Mouse (Mus musculus): ENCODE results near the gene Cacna2d1. TPM values are rescaled to one million over a fixed set of nuclear protein-coding genes. Genes with fewer than 3 reads are reported as not detected.

Cacna2d1 gene
- polyA plus RNA-seq, 1 experiment from 2014 or later, result 32.8 TPM

DNA sequence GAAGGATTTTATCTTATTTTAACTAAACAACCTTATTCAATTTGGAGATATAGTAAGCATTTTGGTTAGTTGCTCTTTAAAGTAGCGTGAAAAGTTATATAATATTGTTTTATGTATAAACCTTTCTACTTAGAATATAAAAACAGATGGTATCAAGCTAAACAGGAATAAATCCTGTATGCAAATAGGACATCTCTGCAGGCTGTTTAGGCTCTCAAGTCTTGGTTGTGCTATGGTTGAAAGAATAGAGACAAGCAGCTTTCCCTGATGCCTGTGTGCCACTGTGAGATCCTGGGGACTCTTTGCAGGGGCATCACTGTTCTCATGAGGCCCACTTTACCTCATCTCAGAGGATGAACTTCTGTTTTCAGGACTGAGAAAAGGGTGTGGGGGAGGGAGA lies 179.4 kb downstream of the Cacna2d1 start:
- Histone ChIP-seq H3K9ac (replicated peaks) (no peak overlapping the region), H3K4me1 (no peaks in the 10 kb centered on the region), H3K27me3 (replicated peaks) (no peaks in the 10 kb centered on the region), H3K9me3 (replicated peaks) (no peaks in the 10 kb centered on the region), H3K4me2 (no peak overlapping the region), H3K4me3 (replicated peaks) (no peak overlapping the region), H3K27ac (replicated peaks) (no peak overlapping the region), H3K36me3 (no peaks in the 10 kb centered on the region)
- no peak for ATAC-seq (ENCODE audit: low FRiP score)
- 81% methylated on average over 1 of the region's 1 CpGs for WGBS

- Histone ChIP-seq H3K4me2 (no peak overlapping the region), H3K27me3 (replicated peaks) (no peaks in the 10 kb centered on the region), H3K9ac (replicated peaks) (no peak overlapping the region), H3K4me1 (no peaks in the 10 kb centered on the region), H3K36me3 (no peaks in the 10 kb centered on the region), H3K27ac (replicated peaks) (no peak overlapping the region), H3K9me3 (replicated peaks) (no peaks in the 10 kb centered on the region), H3K4me3 (replicated peaks) (no peak overlapping the region)
- WGBS, result 57% methylated on average over 11 of the region's 11 CpGs
- ATAC-seq (ENCODE audit: low FRiP score), result peak; percentile 32; the same call in 1 of the 2 replicates
Observed at GRCm38 (mm10) chr5:16121334-16121733, 186.8 kb downstream of the Cacna2d1 start.

DNA sequence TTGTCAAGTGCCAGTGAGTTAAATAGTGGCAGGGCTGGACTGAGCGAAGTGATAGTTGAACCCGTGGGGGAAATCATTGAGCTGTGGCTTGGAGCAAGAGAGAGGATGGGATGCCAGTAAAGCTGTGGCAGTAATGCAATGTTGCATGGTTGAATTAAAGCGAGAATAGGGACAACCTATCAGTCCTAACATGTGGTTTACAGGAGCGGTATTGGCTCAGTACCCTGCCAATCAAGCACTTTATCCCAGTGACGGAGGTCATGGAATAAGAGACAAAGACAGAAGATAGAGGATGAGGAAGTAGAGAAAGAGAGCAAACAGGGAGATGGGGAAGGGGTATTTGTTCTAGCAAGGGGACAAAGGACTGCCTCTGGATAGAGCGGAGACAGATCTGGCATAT lies 187.6 kb downstream of the Cacna2d1 start:
- H3K9ac ChIP-seq (replicated peaks), result no peak overlapping the region
- H3K27ac ChIP-seq (replicated peaks), result no peak overlapping the region
- no peaks in the 10 kb centered on the region for H3K9me3 ChIP-seq (replicated peaks)
- no peak overlapping the region for H3K4me2 ChIP-seq
- WGBS, result 86% methylated on average over 6 of the region's 6 CpGs
- H3K36me3 ChIP-seq, result no peaks in the 10 kb centered on the region
- H3K4me3 ChIP-seq (replicated peaks), result no peak overlapping the region
- ATAC-seq (ENCODE audit: low FRiP score), result no peak
- H3K27me3 ChIP-seq (replicated peaks), result no peaks in the 10 kb centered on the region
- no peaks in the 10 kb centered on the region for H3K4me1 ChIP-seq

DNA sequence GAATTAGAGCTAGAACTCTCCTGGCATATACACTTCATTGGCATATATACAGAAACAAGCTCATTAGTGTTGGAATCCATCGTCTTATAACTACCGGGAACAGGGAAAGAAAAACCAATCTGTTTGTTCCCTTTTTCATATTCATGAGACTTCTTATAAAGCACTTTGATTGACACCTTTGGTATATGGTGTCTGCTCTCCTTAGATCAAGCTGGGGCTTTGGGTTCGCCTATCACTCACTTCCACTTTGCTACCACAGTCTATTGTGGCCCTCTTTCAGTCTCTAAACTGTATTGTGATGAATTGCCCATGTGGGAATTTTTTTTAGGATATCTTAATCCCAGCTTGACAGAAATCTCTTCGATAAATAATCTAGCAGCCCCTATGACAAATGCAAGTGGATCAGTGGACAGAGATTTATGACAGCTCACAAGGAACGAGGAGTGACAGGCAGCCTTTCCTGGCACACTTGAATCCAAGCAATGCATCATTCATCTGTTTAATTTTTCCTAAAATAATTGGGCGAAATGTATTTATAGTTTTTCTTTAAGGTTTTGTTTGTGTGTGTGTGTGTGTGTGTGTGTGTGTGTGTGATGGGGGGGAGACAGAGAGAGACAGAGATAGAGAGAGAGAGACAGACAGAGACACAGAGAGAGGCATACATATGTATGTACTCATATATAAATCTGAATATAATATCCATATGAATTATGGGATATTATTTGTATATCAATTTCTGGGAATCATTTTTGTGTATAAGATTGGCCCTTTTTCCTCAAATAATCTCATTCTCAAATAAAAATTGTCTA lies 200.0 kb downstream of the Cacna2d1 start:
- no peaks in the 10 kb centered on the region for H3K9me3 ChIP-seq (replicated peaks)
- H3K4me2 ChIP-seq, result no peak overlapping the region
- WGBS, result 54% methylated on average over 6 of the region's 6 CpGs
- H3K27ac ChIP-seq (replicated peaks), result no peak overlapping the region
- H3K9ac ChIP-seq (replicated peaks), result no peak overlapping the region
- H3K27me3 ChIP-seq (replicated peaks), result no peaks in the 10 kb centered on the region
- H3K4me1 ChIP-seq, result no peaks in the 10 kb centered on the region
- H3K36me3 ChIP-seq, result no peaks in the 10 kb centered on the region
- peak; percentile 25; the same call in 1 of the 2 replicates for ATAC-seq (ENCODE audit: low FRiP score)
- H3K4me3 ChIP-seq (replicated peaks), result no peak overlapping the region

- H3K4me2 ChIP-seq, result no peak overlapping the region
- ATAC-seq (ENCODE audit: low FRiP score), result no peak
- H3K27me3 ChIP-seq (replicated peaks), result no peaks in the 10 kb centered on the region
- H3K9me3 ChIP-seq (replicated peaks), result no peaks in the 10 kb centered on the region
- H3K36me3 ChIP-seq, result no peaks in the 10 kb centered on the region
- H3K4me1 ChIP-seq, result no peaks in the 10 kb centered on the region
- H3K27ac ChIP-seq (replicated peaks), result no peak overlapping the region
- no peak overlapping the region for H3K4me3 ChIP-seq (replicated peaks)
- WGBS, result 77% methylated on average over 3 of the region's 3 CpGs
- no peak overlapping the region for H3K9ac ChIP-seq (replicated peaks)
Observed at GRCm38 (mm10) chr5:16135986-16136385, 201.5 kb downstream of the Cacna2d1 start.

GRCm38 (mm10) chr5:16136839-16137238 lies 202.3 kb downstream of the Cacna2d1 start:
- no peaks in the 10 kb centered on the region for H3K9me3 ChIP-seq (replicated peaks)
- H3K27ac ChIP-seq (replicated peaks), result no peak overlapping the region
- H3K9ac ChIP-seq (replicated peaks), result no peak overlapping the region
- WGBS, result 70% methylated on average over 2 of the region's 2 CpGs
- no peaks in the 10 kb centered on the region for H3K36me3 ChIP-seq
- no peak overlapping the region for H3K4me2 ChIP-seq
- no peaks in the 10 kb centered on the region for H3K4me1 ChIP-seq
- H3K27me3 ChIP-seq (replicated peaks), result no peaks in the 10 kb centered on the region
- no peak overlapping the region for H3K4me3 ChIP-seq (replicated peaks)
- no peak for ATAC-seq (ENCODE audit: low FRiP score)

GRCm38 (mm10) chr5:16146602-16147001 lies 212.1 kb downstream of the Cacna2d1 start:
- H3K9me3 ChIP-seq (replicated peaks), result no peaks in the 10 kb centered on the region
- H3K27ac ChIP-seq (replicated peaks), result no peak overlapping the region
- no peak for ATAC-seq (ENCODE audit: low FRiP score)
- no peak overlapping the region for H3K9ac ChIP-seq (replicated peaks)
- H3K27me3 ChIP-seq (replicated peaks), result no peaks in the 10 kb centered on the region
- H3K4me2 ChIP-seq, result no peak overlapping the region
- no peaks in the 10 kb centered on the region for H3K36me3 ChIP-seq
- H3K4me1 ChIP-seq, result no peaks in the 10 kb centered on the region
- WGBS, result 66% methylated on average over 1 of the region's 1 CpGs
- no peak overlapping the region for H3K4me3 ChIP-seq (replicated peaks)

- Histone ChIP-seq H3K27ac (replicated peaks) (no peak overlapping the region), H3K9ac (replicated peaks) (no peak overlapping the region), H3K4me2 (no peak overlapping the region), H3K4me3 (replicated peaks) (no peak overlapping the region), H3K4me1 (no peaks in the 10 kb centered on the region), H3K9me3 (replicated peaks) (no peaks in the 10 kb centered on the region), H3K36me3 (no peaks in the 10 kb centered on the region), H3K27me3 (replicated peaks) (no peaks in the 10 kb centered on the region)
- WGBS, result 64% methylated on average over 6 of the region's 6 CpGs
- no peak for ATAC-seq (ENCODE audit: low FRiP score)
Observed at GRCm38 (mm10) chr5:16155375-16156284, 221.1 kb downstream of the Cacna2d1 start.

DNA sequence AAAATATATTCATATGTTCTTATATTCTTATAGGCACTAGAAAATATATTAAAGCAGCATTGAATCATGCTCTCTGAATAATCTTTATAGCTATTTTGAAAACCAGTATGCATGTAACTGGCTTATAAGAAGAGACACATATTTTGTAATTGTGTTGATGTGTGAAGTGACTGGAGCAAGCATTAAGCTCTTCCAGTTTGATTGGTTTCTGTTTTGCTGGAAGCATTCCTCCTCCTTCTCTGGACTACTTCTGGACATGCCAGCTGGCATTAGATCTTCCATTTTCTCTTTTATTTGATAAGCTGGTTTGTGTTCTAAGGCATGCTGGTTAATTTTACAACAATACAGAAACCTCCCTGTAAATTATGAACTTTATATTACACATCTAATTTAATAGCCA lies 228.8 kb downstream of the Cacna2d1 start:
- no peaks in the 10 kb centered on the region for H3K27me3 ChIP-seq (replicated peaks)
- H3K4me1 ChIP-seq, result peaks cover 7% of the 10 kb centered on the region

GRCm38 (mm10) chr5:16166117-16166867 lies 231.8 kb downstream of the Cacna2d1 start:
- peak overlapping the region; percentile 63 for H3K27ac ChIP-seq (replicated peaks)
- no peaks in the 10 kb centered on the region for H3K9me3 ChIP-seq (replicated peaks)
- no peak overlapping the region for H3K4me3 ChIP-seq (replicated peaks)
- peak; percentile 89 for ATAC-seq (ENCODE audit: low FRiP score)
- peaks cover 7% of the 10 kb centered on the region for H3K4me1 ChIP-seq
- 26% methylated on average over 12 of the region's 12 CpGs for WGBS
- no peaks in the 10 kb centered on the region for H3K36me3 ChIP-seq
- no peak overlapping the region for H3K4me2 ChIP-seq
- H3K9ac ChIP-seq (replicated peaks), result no peak overlapping the region
- no peaks in the 10 kb centered on the region for H3K27me3 ChIP-seq (replicated peaks)

More for the DNA sequence above, 228.8 kb downstream of the Cacna2d1 start:
- Histone ChIP-seq H3K9me3 (replicated peaks) (no peaks in the 10 kb centered on the region), H3K4me3 (replicated peaks) (no peak overlapping the region), H3K9ac (replicated peaks) (no peak overlapping the region), H3K4me2 (no peak overlapping the region), H3K27ac (replicated peaks) (no peak overlapping the region), H3K36me3 (no peaks in the 10 kb centered on the region)
- ATAC-seq (ENCODE audit: low FRiP score), result no peak

GRCm38 (mm10) chr5:16166868-16167267 lies 232.4 kb downstream of the Cacna2d1 start:
- H3K9ac ChIP-seq (replicated peaks), result no peak overlapping the region
- peaks cover 7% of the 10 kb centered on the region for H3K4me1 ChIP-seq
- no peaks in the 10 kb centered on the region for H3K9me3 ChIP-seq (replicated peaks)
- 44% methylated on average over 1 of the region's 1 CpGs for WGBS
- ATAC-seq (ENCODE audit: low FRiP score), result peak; percentile 24; the same call in 1 of the 2 replicates
- H3K27ac ChIP-seq (replicated peaks), result no peak overlapping the region
- H3K4me2 ChIP-seq, result no peak overlapping the region
- H3K4me3 ChIP-seq (replicated peaks), result no peak overlapping the region
- no peaks in the 10 kb centered on the region for H3K36me3 ChIP-seq
- H3K27me3 ChIP-seq (replicated peaks), result no peaks in the 10 kb centered on the region

Data from neural tube, embryonic 15.5 days (tissue).